Mouse (Mus musculus) C2C12 (cell line): Measurements from ENCODE around the gene Slain2. TPM values are rescaled to one million over a fixed set of nuclear protein-coding genes. Genes with fewer than 3 reads are reported as not detected.
"Not testable (repeated sequence)": the region's sequence is repeated elsewhere in the genome, so short reads cannot be mapped to it uniquely, and the experiment has no call there.

Experiments used
- H3K27me3 ChIP-seq: one replicate; pipeline ENCODE4 v1.6.1; 2011; ENCODE audit not compliant: control insufficient read depth, insufficient read depth, insufficient read length
- H3K36me3 ChIP-seq: one replicate; pipeline ENCODE4 v1.6.1; 2011; ENCODE audit not compliant: control insufficient read depth, insufficient read depth
- H3K4me3 ChIP-seq: one replicate; pipeline ENCODE4 v1.5.1; 2011; ENCODE audit warnings: mild to moderate bottlenecking, control low read depth; ENCODE audit not compliant: poor library complexity, insufficient read depth, severe bottlenecking
- H3K79me2 ChIP-seq: one replicate; pipeline ENCODE4 v1.6.1; 2011; ENCODE audit not compliant: control insufficient read depth, insufficient read depth
- H3K79me3 ChIP-seq: one replicate; pipeline ENCODE4 v1.6.1; 2011; ENCODE audit warnings: low read depth, control low read depth
- H3ac ChIP-seq: one replicate; pipeline ENCODE3; 2011; ENCODE audit warnings: low read depth; ENCODE audit not compliant: control insufficient read depth, insufficient read length
- CEBPB ChIP-seq: IDR thresholded peaks from one replicate; pipeline ENCODE4 v1.6.1; 2011; ENCODE audit warnings: low read depth, mild to moderate bottlenecking, control low read depth, moderate library complexity
- CTCF ChIP-seq: IDR thresholded peaks from one replicate; pipeline ENCODE4 v1.5.1; 2011; ENCODE audit not compliant: control insufficient read depth, insufficient read depth, insufficient read length
- FOSL1 ChIP-seq: IDR thresholded peaks from one replicate; pipeline ENCODE4 v1.8.0; 2011; ENCODE audit warnings: mild to moderate bottlenecking, low read length; ENCODE audit not compliant: poor library complexity, insufficient read depth, severe bottlenecking
- MAX ChIP-seq: IDR thresholded peaks from one replicate; pipeline ENCODE4 v1.6.1; 2011; ENCODE audit warnings: mild to moderate bottlenecking, control low read depth
- MYOD1 ChIP-seq: IDR thresholded peaks from one replicate; pipeline ENCODE4 v1.6.1; 2011; ENCODE audit warnings: low read depth; ENCODE audit not compliant: control insufficient read depth, insufficient read length
- MYOG ChIP-seq: IDR thresholded peaks from one replicate; pipeline ENCODE4 v1.6.1; 2011; ENCODE audit not compliant: control insufficient read depth, insufficient read length; ENCODE audit errors: extremely low read depth
- USF1 ChIP-seq: IDR thresholded peaks from one replicate; pipeline ENCODE4 v1.6.1; 2011; ENCODE audit warnings: low read depth, mild to moderate bottlenecking, control low read depth, moderate library complexity
- polyA plus RNA-seq: library from polyadenylated mRNA; unstranded; fragments of >200 nt; fragmentation: generic; extraction: Trizol; gene quantifications from one replicate; pipeline ENCODE4 v1.2.1, GENCODE M21; 2012; ENCODE audit warnings: missing spikeins

Gene Slain2
- polyA plus RNA-seq, 1 experiment = 20.3 TPM

DNA sequence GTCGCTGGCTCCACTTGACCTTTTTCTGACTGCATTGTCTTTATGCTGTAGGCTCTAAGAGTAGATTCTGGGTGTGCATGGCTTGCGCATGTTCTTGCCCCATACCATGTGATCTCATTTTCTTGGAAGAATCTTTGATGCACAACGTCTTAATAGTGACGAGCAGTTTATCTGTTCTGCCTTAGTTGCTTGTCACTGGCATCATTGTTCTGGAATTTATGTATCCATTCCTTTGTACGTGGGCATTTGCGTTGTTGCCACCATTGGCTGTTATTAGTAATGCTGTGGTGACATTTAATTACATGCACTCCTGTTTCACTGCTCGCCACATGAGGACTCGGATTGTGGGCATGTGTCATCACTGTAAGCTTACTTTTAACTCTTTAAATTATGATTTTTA lies 7.1 kb downstream of the Slain2 start:
- H3ac ChIP-seq = no peak overlapping the region
- no peaks in the 10 kb centered on the region for H3K36me3 ChIP-seq
- H3K4me3 ChIP-seq = no peak overlapping the region
- no peaks in the 10 kb centered on the region for H3K27me3 ChIP-seq
- TF ChIP-seq MAX = peak; percentile 40
- peak; percentile 46 for TF ChIP-seq USF1
- no peak for TF ChIP-seq MYOG
- peak; percentile 49 for TF ChIP-seq CEBPB
- TF ChIP-seq MYOD1 = no peak
- TF ChIP-seq FOSL1 = no peak
- TF ChIP-seq CTCF = no peak
- peaks cover 100% of the 10 kb centered on the region for H3K79me2 ChIP-seq
- peaks cover 93% of the 10 kb centered on the region for H3K79me3 ChIP-seq

DNA sequence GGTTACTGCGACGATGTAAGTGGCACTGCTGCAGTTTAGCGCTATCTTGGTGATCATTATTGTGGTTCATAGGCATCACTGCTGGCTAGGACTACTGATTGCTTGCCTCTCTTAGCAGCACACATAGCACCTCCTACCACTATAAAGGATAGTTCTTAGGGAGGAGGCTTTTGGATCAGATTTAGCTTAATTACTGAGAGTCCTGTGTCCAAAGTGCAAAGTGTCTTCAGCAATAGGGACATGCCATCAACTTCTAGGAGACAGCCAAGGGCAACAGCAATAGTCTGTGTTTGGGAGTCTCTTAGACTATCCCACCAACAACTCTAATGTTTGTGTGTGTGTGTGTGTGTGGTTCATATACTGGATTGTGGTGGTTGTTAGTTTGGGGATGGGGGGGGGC lies 8.7 kb downstream of the Slain2 start:
- H3K79me3 ChIP-seq = peaks cover 92% of the 10 kb centered on the region
- H3K79me2 ChIP-seq = peaks cover 100% of the 10 kb centered on the region
- no peak overlapping the region for H3K4me3 ChIP-seq
- no peaks in the 10 kb centered on the region for H3K27me3 ChIP-seq
- no peak overlapping the region for H3ac ChIP-seq
- H3K36me3 ChIP-seq = peaks cover 4% of the 10 kb centered on the region
- TF ChIP-seq CEBPB = no peak
- TF ChIP-seq CTCF = no peak
- TF ChIP-seq MYOG = no peak
- no peak for TF ChIP-seq FOSL1
- TF ChIP-seq USF1 = no peak
- TF ChIP-seq MYOD1 = no peak

DNA sequence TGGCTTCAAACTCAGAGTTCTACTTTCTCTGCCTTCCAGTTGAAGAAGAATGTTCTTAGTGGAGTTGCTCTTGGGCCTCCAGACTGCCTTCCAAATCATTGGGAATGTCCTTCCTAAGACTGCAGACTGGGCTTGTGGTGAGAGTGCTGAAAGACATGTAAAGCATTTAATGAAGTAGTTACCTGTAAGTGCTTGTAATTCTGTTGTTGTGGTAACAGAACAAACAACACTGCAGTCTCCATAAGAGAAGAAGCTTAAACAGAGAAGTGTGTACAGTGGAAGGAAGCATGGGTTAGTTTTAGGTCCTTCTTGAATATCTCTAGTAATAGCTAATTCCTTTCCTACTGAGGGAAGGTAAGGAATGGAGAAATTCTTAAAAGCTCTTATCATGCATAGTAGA lies 13.0 kb downstream of the Slain2 start:
- peaks cover 87% of the 10 kb centered on the region for H3K79me3 ChIP-seq
- H3K36me3 ChIP-seq = peaks cover 4% of the 10 kb centered on the region
- peaks cover 100% of the 10 kb centered on the region for H3K79me2 ChIP-seq
- H3K4me3 ChIP-seq = no peak overlapping the region
- no peak overlapping the region for H3ac ChIP-seq
- TF ChIP-seq MYOD1 = no peak
- TF ChIP-seq MYOG = no peak
- no peak for TF ChIP-seq CEBPB
- TF ChIP-seq FOSL1 = no peak
- TF ChIP-seq USF1 = no peak
- TF ChIP-seq MAX = no peak
- TF ChIP-seq CTCF = no peak
- no peaks in the 10 kb centered on the region for H3K27me3 ChIP-seq

DNA sequence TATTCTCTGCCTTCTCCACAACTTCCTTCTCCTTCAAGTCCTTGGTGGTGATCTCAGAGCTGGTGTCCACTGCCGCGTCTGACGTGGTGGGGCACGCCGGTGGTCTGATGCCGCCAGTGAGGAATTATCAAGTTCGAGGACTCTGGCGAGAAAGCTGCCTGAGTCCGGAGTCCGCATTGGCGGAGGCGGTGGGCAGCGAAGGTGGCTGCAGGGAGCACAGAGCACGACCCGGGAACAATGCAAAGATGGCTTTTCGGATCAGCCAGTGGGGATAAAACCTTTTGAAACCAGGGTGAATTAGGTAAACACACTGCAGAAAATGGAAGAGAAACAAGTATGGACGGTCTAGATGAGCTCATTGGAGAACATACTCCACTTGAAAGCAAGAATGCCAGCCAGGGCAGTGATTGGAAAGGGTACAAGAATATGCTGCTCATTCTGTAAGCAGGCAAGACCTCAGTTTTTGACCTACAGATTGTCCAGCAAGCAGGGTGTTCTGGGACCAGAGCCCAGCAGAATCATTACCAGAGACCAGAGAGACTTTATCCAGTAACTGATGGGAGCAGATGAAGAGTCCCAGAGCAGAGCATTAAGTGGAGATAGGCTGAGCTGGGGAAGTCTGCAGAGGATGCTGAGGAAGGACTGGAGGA lies 19.0 kb downstream of the Slain2 start:
- H3K36me3 ChIP-seq = no peaks in the 10 kb centered on the region
- H3K79me3 ChIP-seq = peaks cover 40% of the 10 kb centered on the region
- H3K27me3 ChIP-seq = no peaks in the 10 kb centered on the region
- H3ac ChIP-seq = no peak overlapping the region
- TF ChIP-seq CTCF (no peak), MYOG (no peak), MYOD1 (no peak), FOSL1 (no peak), CEBPB (no peak), MAX (no peak)
- no peak overlapping the region for H3K4me3 ChIP-seq
- peaks cover 63% of the 10 kb centered on the region for H3K79me2 ChIP-seq

DNA sequence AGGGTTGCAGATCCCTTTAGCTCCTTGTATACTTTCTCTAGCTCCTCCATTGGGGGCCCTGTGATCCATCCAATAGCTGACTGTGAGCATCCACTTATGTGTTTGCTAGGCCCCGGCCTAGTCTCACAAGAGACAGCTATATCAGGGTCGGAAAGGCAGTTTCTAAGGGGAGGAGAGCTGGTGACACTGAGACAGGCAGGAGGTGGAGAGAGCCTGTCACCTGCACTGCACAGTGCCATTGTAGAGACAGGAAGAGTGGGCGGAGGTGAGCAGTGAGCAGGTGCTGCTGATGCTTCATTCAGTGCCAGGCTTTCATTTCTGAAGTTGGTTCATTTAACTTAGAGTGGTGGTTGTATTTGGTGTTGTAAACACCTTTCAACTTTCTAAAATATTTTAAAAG lies 24.3 kb downstream of the Slain2 start:
- H3K79me2 ChIP-seq = peaks cover 46% of the 10 kb centered on the region
- H3K79me3 ChIP-seq = peaks cover 14% of the 10 kb centered on the region
- H3K36me3 ChIP-seq, H3K27me3 ChIP-seq, H3ac ChIP-seq, H3K4me3 ChIP-seq: not testable (repeated sequence)

DNA sequence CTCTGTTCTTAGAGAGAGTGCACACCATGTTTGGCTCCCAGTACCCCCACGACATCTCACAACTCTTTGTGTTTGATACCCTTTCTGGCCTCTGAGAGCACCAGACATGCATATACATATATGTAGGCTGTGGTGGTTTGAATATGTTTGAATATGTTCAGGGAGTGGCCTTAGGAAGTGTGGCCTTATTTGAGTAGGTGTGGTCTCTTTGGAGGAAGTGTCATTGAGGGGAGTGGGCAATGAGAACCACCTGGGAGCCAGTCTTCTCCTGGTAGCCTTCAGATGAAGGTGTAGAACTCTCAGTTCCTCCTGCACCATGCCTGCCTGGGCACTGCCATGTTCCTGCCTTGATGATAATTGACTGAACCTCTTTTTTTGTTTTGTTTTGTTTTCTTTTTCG lies 25.2 kb downstream of the Slain2 start:
- Histone ChIP-seq H3ac (no peak overlapping the region), H3K79me2 (peaks cover 41% of the 10 kb centered on the region), H3K27me3 (no peaks in the 10 kb centered on the region), H3K36me3 (peaks cover 3% of the 10 kb centered on the region), H3K79me3 (peaks cover 14% of the 10 kb centered on the region), H3K4me3 (no peak overlapping the region)
- no peak for TF ChIP-seq USF1
- no peak for TF ChIP-seq CTCF
- no peak for TF ChIP-seq CEBPB
- no peak for TF ChIP-seq FOSL1
- no peak for TF ChIP-seq MYOG
- no peak for TF ChIP-seq MYOD1
- TF ChIP-seq MAX = no peak
